In the genomic region with DNA sequence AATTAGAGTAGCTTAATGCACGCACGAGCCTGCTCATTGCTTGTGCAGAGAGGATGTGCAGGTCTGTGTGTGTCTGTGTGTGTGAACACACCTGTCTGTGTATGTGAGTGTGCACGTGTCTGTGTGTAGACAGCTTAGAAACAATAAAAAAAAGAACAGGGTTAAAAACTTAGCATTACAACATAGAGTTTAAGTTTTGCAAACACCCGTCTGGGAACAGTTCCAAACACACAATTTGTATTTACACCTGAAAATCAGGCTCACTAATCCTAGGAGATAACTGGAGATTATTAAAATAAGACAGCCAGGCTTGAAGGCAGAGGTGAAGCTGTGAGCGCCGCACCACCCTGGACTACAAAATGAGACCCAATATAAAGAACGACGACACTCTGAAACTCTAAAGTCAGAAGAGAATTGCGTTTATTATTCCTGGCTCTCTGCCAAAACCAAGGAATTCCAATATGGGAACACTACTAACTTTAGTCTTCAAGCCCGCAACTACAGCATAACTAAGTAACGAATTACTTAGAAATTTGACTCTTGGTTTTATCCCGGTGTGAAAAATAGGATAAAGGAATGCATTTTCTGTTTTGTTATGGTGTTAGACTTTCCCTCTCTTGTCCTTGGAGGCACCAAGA, we compare ENCODE assay signal across 9 mouse cellular contexts. TPM values are rescaled to one million over a fixed set of nuclear protein-coding genes. Genes with fewer than 3 reads are reported as not detected.
A peak's percentile ranks its signal among the peaks of the same experiment; 100 is the strongest.
DNase-seq lines count a peak whose midpoint lies in the region; ATAC-seq and TF ChIP-seq lines count a peak whose summit lies in the region.
"Had no signal": no experiment of that assay in that cellular context is flagged by ENCODE, and none has a peak within 500 bp of the region (broad histone marks: within the 10 kb centered on the region; RNA-seq: fewer than 3 reads in every experiment).

No protein-coding gene starts in this region.

- H3K9me3 ChIP-seq in heart, embryonic 11.5 days (replicated peaks; ENCODE audit: control insufficient read depth, low read length): no peaks in the 10 kb centered on the region
- H3K9me3 ChIP-seq in heart, postnatal 0 days (replicated peaks; ENCODE audit: control insufficient read depth, low read length): no peaks in the 10 kb centered on the region

- no peak for TF ChIP-seq CTCF in heart, postnatal 0 days (IDR thresholded peaks at IDR 0.05; ENCODE audit: low read depth)

- DNase-seq in heart, postnatal 4 days: no peak
- peak; percentile 45 for DNase-seq in Muller cell, postnatal 12 days (ENCODE audit: inconsistent ontology term)
- peak; percentile 68 for DNase-seq in heart, postnatal 0 days (ENCODE audit: low spot score)
- DNase-seq in mesoderm, embryonic 11.5 days (ENCODE audit: low read depth, low spot score): peak; percentile 64
- no peak for DNase-seq in spleen, adult 18-20 months
- DNase-seq in gastrocnemius, postnatal 36 days: no peak
- DNase-seq in layer of hippocampus, adult 9-11 months: no peak
- DNase-seq: right cerebral cortex, postnatal 14 days had no signal

- 41% methylated on average over 12 of the region's 12 CpGs for WGBS in heart, embryonic 11.5 days (ENCODE audit: insufficient replicate concordance)
- WGBS in heart, postnatal 0 days: 21% methylated on average over 12 of the region's 12 CpGs

- peaks cover 3% of the 10 kb centered on the region; the same call in 1 of the 2 replicates for H3K36me3 ChIP-seq in heart, embryonic 11.5 days (ENCODE audit: control insufficient read depth, insufficient read depth, low read length)
- peaks cover 25% of the 10 kb centered on the region for H3K36me3 ChIP-seq in heart, postnatal 0 days (replicated peaks; ENCODE audit: control insufficient read depth, insufficient read depth, low read length)

- peaks cover 9% of the 10 kb centered on the region for H3K4me1 ChIP-seq in heart, embryonic 11.5 days (ENCODE audit: control insufficient read depth, insufficient read depth, low read length)
- peaks cover 28% of the 10 kb centered on the region for H3K4me1 ChIP-seq in heart, postnatal 0 days (ENCODE audit: control insufficient read depth, insufficient read depth)

- H3K9ac ChIP-seq in heart, embryonic 11.5 days (ENCODE audit: low read depth, low read length): peak overlapping the region; percentile 81
- H3K9ac ChIP-seq in heart, postnatal 0 days (replicated peaks; ENCODE audit: low read depth, low read length): peak overlapping the region; percentile 73

- ATAC-seq in heart, embryonic 11.5 days (replicated peaks; ENCODE audit: insufficient number of reproducible peaks, low FRiP score, low TSS enrichment): no peak
- ATAC-seq in heart, postnatal 0 days (ENCODE audit: insufficient read depth, low read depth): no peak

- H3K27me3 ChIP-seq in heart, embryonic 11.5 days (ENCODE audit: control insufficient read depth, insufficient read depth, low read length): no peaks in the 10 kb centered on the region
- no peaks in the 10 kb centered on the region for H3K27me3 ChIP-seq in heart, postnatal 0 days (ENCODE audit: control insufficient read depth, insufficient read depth, low read length)

- peak overlapping the region; percentile 76 for H3K4me2 ChIP-seq in heart, embryonic 11.5 days
- H3K4me2 ChIP-seq in heart, postnatal 0 days (ENCODE audit: low read depth, low read length): peak overlapping the region; percentile 62

- no peak for TF ChIP-seq EP300 in heart, postnatal 0 days (IDR thresholded peaks at IDR 0.05; ENCODE audit: low read depth)

- intact Hi-C loops in gastrocnemius, postnatal 36 days (cut with DNase I): loop anchor here (10.0 kb wide), 1 partner anchor 652 kb away; a partner anchor contains a TSS

- H3K27ac ChIP-seq in heart, embryonic 11.5 days (ENCODE audit: low read depth, low read length): peak overlapping the region; percentile 90; the same call in 1 of the 2 replicates
- H3K27ac ChIP-seq in heart, postnatal 0 days (ENCODE audit: low read depth): peak overlapping the region; percentile 96

- H3K4me3 ChIP-seq in heart, embryonic 11.5 days (ENCODE audit: low read depth, low read length): peak overlapping the region; percentile 72
- peak overlapping the region; percentile 75 for H3K4me3 ChIP-seq in heart, postnatal 0 days (ENCODE audit: low read depth, low read length)

RNA-seq across cellular contexts. Expression of a gene that starts 1.3 kb away (rescaled TPM):
- 160 and 165 TPM in 2 replicates for polyA plus RNA-seq in heart, embryonic 11.5 days (2014; fragmentation: Nextera tagmentation; extraction: Ambion mirVana)
- 100 to 1,000 TPM; 579 to 585 TPM for total RNA-seq in heart, postnatal 4 days (2021)
- total RNA-seq in heart, postnatal 0 days (2014; rRNA removed; ENCODE audit: low replicate concordance): 331 and 333 TPM in 2 replicates
- 642 and 671 TPM in 2 replicates for polyA plus RNA-seq in heart, postnatal 0 days (2015; fragmentation: Nextera tagmentation; extraction: Ambion mirVana)
- 100 to 1,000 TPM; 302 to 349 TPM for total RNA-seq in gastrocnemius, postnatal 36 days (2021)

RNA-seq across cellular contexts. Expression of a gene that starts 30.1 kb away (rescaled TPM):
- 1.8 TPM in 2 replicates for polyA plus RNA-seq in heart, embryonic 11.5 days (2014; fragmentation: Nextera tagmentation; extraction: Ambion mirVana)
- total RNA-seq in heart, postnatal 4 days (2021): under 1 TPM; 0.29 to 0.50 TPM
- 0.42 and 0.66 TPM in 2 replicates for total RNA-seq in heart, postnatal 0 days (2014; rRNA removed; ENCODE audit: low replicate concordance)
- polyA plus RNA-seq in heart, postnatal 0 days (2015; fragmentation: Nextera tagmentation; extraction: Ambion mirVana): 0.10 and 0.31 TPM in 2 replicates
- under 1 TPM; 0.05 to 0.10 TPM for total RNA-seq in gastrocnemius, postnatal 36 days (2021)

RNA-seq across cellular contexts. Expression of a gene that starts 30.3 kb away (rescaled TPM):
- polyA plus RNA-seq in heart, embryonic 11.5 days (2014; fragmentation: Nextera tagmentation; extraction: Ambion mirVana): 53.4 and 59.1 TPM in 2 replicates
- total RNA-seq in heart, postnatal 4 days (2021): 100 to 1,000 TPM; 108 to 110 TPM
- 119 and 159 TPM in 2 replicates for total RNA-seq in heart, postnatal 0 days (2014; rRNA removed; ENCODE audit: low replicate concordance)
- 56.4 and 58.2 TPM in 2 replicates for polyA plus RNA-seq in heart, postnatal 0 days (2015; fragmentation: Nextera tagmentation; extraction: Ambion mirVana)
- total RNA-seq in gastrocnemius, postnatal 36 days (2021): 10 to 100 TPM; 60.2 to 63.7 TPM

RNA-seq across cellular contexts. Expression of a gene that starts 37.2 kb away (rescaled TPM):
- 0.09 TPM in 1 of 2 replicates, not detected in the other for polyA plus RNA-seq in heart, embryonic 11.5 days (2014; fragmentation: Nextera tagmentation; extraction: Ambion mirVana)
- under 1 TPM; 0.29 to 0.31 TPM for total RNA-seq in heart, postnatal 4 days (2021)
- not detected in 2 replicates for total RNA-seq in heart, postnatal 0 days (2014; rRNA removed; ENCODE audit: low replicate concordance)
- 0.07 TPM in 2 replicates for polyA plus RNA-seq in heart, postnatal 0 days (2015; fragmentation: Nextera tagmentation; extraction: Ambion mirVana)
- not detected for total RNA-seq in gastrocnemius, postnatal 36 days (2021)

Comparison
In these comparisons a context has a peak if more than half of its experiments do, and no peak if none do; other contexts are left out.
1. DNase-seq: peak in Muller cell, postnatal 12 days (single experiment), heart, postnatal 0 days (single experiment) and mesoderm, embryonic 11.5 days (single experiment); none in heart, postnatal 4 days (single experiment), spleen, adult 18-20 months (0 of 2), gastrocnemius, postnatal 36 days (0 of 2) and layer of hippocampus, adult 9-11 months (single experiment).